Mouse (Mus musculus) embryonic fibroblast, embryonic 13.5 days (primary cell): ENCODE data around the gene Thsd4.

Experiments
- CTCF ChIP-seq: IDR thresholded peaks from 2 replicates; pipeline ENCODE4 v1.5.1; 2011; ENCODE audit warnings: mild to moderate bottlenecking, control low read depth, low read length, moderate library complexity, borderline replicate concordance; ENCODE audit not compliant: insufficient read depth
- POLR2A ChIP-seq: IDR thresholded peaks from 2 replicates; pipeline ENCODE4 v1.6.1; 2011; ENCODE audit warnings: low read depth, mild to moderate bottlenecking, control low read depth, low read length, moderate library complexity

DNA sequence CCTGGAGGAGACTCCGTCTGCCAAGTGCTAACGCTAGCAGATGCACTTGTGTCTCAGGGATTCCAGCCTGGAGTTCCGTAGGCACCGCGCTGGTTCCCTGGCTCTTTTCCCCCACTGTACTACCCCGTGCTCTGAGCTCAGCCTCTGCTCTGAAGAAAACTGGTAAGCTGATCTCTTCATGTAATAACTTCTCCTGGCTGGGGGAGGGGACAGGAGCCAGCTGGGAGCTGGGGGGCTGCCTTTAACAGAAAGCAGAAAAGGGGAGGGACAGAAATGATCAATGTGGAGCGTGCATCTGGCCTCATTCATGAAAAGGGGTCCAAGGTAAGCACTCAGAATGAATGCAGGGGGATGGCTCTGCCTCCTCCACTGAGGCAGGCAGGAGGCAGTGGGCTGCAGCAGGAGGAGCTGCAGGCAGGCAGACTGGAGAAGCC is 380.7 kb downstream of the Thsd4 start:
- no peak for TF ChIP-seq POLR2A
- no peak for TF ChIP-seq CTCF
